Mouse (Mus musculus) ovary, postnatal 10 days (tissue): Measurements from ENCODE around the gene Pacrg.

Source experiments
- DNase-seq: peaks from one replicate; pipeline ENCODE4 v3.0.0; 2022; ENCODE audit warnings: low spot score

The Pacrg gene

GRCm38 (mm10) chr17:10370660-10371130 is 469.4 kb downstream of the Pacrg start:
- DNase-seq, result no peak

GRCm38 (mm10) chr17:10369961-10370659 is 470.0 kb downstream of the Pacrg start:
- no peak for DNase-seq

GRCm38 (mm10) chr17:10367044-10367443 is 473.1 kb downstream of the Pacrg start:
- no peak for DNase-seq

- DNase-seq, result no peak
These were observed 473.5 kb downstream of the Pacrg start for GRCm38 (mm10) chr17:10366577-10366976.

GRCm38 (mm10) chr17:10365501-10366482 is 474.3 kb downstream of the Pacrg start:
- DNase-seq, result no peak

GRCm38 (mm10) chr17:10363151-10363550 is 477.0 kb downstream of the Pacrg start:
- DNase-seq, result no peak

- DNase-seq, result no peak
These were observed 478.2 kb downstream of the Pacrg start for GRCm38 (mm10) chr17:10361882-10362291.

GRCm38 (mm10) chr17:10360738-10361137 is 479.4 kb downstream of the Pacrg start:
- DNase-seq, result no peak

GRCm38 (mm10) chr17:10359466-10359865 is 480.6 kb downstream of the Pacrg start:
- DNase-seq, result no peak

- no peak for DNase-seq
These were observed 482.8 kb downstream of the Pacrg start for GRCm38 (mm10) chr17:10357348-10357747.

GRCm38 (mm10) chr17:10356294-10356693 is 483.8 kb downstream of the Pacrg start:
- no peak for DNase-seq

- no peak for DNase-seq
These were observed 484.4 kb downstream of the Pacrg start for GRCm38 (mm10) chr17:10355746-10356145.
